In genomic region chr8:45999784-46000705, GRCm38 (mm10) we compare ENCODE assay signal across 8 mouse cellular contexts. TPM values are rescaled to one million over a fixed set of nuclear protein-coding genes. Genes with fewer than 3 reads are reported as not detected.
DNase-seq lines count a peak whose midpoint lies in the region; ATAC-seq and TF ChIP-seq lines count a peak whose summit lies in the region.

No protein-coding gene starts in this region.

- TF ChIP-seq CTCF in Patski (IDR thresholded peaks at IDR 0.05), result no peak

- no peaks in the 10 kb centered on the region for H3K27me3 ChIP-seq in Patski
- no peaks in the 10 kb centered on the region for H3K27me3 ChIP-seq in hindbrain, embryonic 14.5 days (ENCODE audit: control insufficient read depth, insufficient read depth, low read length)

- H3K9ac ChIP-seq in hindbrain, embryonic 14.5 days, result peak overlapping the region; percentile 86

- H3K27ac ChIP-seq in hindbrain, embryonic 14.5 days, result peak overlapping the region; percentile 99

- peak; percentile 96 for ATAC-seq in Patski
- ATAC-seq in hindbrain, embryonic 14.5 days (ENCODE audit: low FRiP score), result peak; percentile 99

- peak; percentile 86 for DNase-seq in Patski (ENCODE audit: low read depth, low spot score)
- peak; percentile 99 to 100 for DNase-seq in cerebellum, postnatal 14 days
- DNase-seq in frontal cortex, postnatal 14 days (ENCODE audit: low spot score in 2 of 2), result peak; percentile 96 to 98
- DNase-seq in hindbrain, embryonic 14.5 days (ENCODE audit: low spot score), result peak; percentile 97
- peak; percentile 99 for DNase-seq in layer of hippocampus, postnatal 36 days
- DNase-seq in lung, postnatal 36 days, result peak; percentile 99
- peak; percentile 99 for DNase-seq in retina, postnatal 1 day
- DNase-seq in urinary bladder, adult 18-20 months (ENCODE audit: low spot score in 2 of 2), result peak; percentile 97 to 99

- H3K4me3 ChIP-seq in hindbrain, embryonic 14.5 days (replicated peaks; ENCODE audit: low read length), result peak overlapping the region; percentile 50

- POLR2A ChIA-PET in Patski (lab: Charles Lee), result interaction anchor here (0.7 to 1.7 kb wide), 2 partner anchors 24 to 119 kb away, joined by 3 to 4 read pairs; partner anchors contain the start of genes 1700029J07Rik and Ufsp2

- in situ Hi-C loops in Patski (cut with MboI; ENCODE audit: low pct_unique_long_range_greater_than_20kb), result no loop called here

- 3% methylated on average over 55 of the region's 55 CpGs for WGBS in hindbrain, embryonic 14.5 days

- peaks cover 11% of the 10 kb centered on the region for H3K4me1 ChIP-seq in hindbrain, embryonic 14.5 days (replicated peaks; ENCODE audit: control insufficient read depth, insufficient read depth, low read length)

- CTCF ChIA-PET in Patski (lab: Charles Lee), result interaction anchor here (1.0 to 1.5 kb wide), 2 partner anchors 11 to 24 kb away, joined by 4 to 6 read pairs; partner anchors contain the start of gene Ufsp2

- peak overlapping the region; percentile 72 for H3K4me2 ChIP-seq in hindbrain, embryonic 14.5 days (replicated peaks)

- H3K9me3 ChIP-seq in hindbrain, embryonic 14.5 days (ENCODE audit: control insufficient read depth, low read length), result no peaks in the 10 kb centered on the region

- peaks cover 26% of the 10 kb centered on the region for H3K36me3 ChIP-seq in hindbrain, embryonic 14.5 days (replicated peaks; ENCODE audit: control insufficient read depth, insufficient read depth)

RNA-seq across cellular contexts. Expression of gene Lrp2bp, which starts 0.9 kb away (rescaled TPM):
- 0.23 TPM for polyA plus RNA-seq in Patski (2021)
- 0.56 and 0.70 TPM in 2 replicates for polyA plus RNA-seq in hindbrain, embryonic 14.5 days (2014; fragmentation: Nextera tagmentation; extraction: Ambion mirVana)
- under 1 TPM; 0.42 to 0.53 TPM for total RNA-seq in layer of hippocampus, postnatal 36 days (2021)

RNA-seq across cellular contexts. Expression of gene Ankrd37, which starts 5.5 kb away (rescaled TPM):
- 14.2 TPM for polyA plus RNA-seq in Patski (2021)
- 30.1 and 31.7 TPM in 2 replicates for polyA plus RNA-seq in hindbrain, embryonic 14.5 days (2014; fragmentation: Nextera tagmentation; extraction: Ambion mirVana)
- total RNA-seq in layer of hippocampus, postnatal 36 days (2021), result 1 to 10 TPM; 6.6 to 7.2 TPM

RNA-seq across cellular contexts. Expression of gene Ufsp2, which starts 24.7 kb away (rescaled TPM):
- 57.3 TPM for polyA plus RNA-seq in Patski (2021)
- polyA plus RNA-seq in hindbrain, embryonic 14.5 days (2014; fragmentation: Nextera tagmentation; extraction: Ambion mirVana), result 56.5 and 63.8 TPM in 2 replicates
- total RNA-seq in layer of hippocampus, postnatal 36 days (2021), result 10 to 100 TPM; 48.8 to 49.1 TPM

RNA-seq across cellular contexts. Expression of gene 1700029J07Rik, which starts 25.0 kb away (rescaled TPM):
- polyA plus RNA-seq in Patski (2021), result 8.1 TPM
- polyA plus RNA-seq in hindbrain, embryonic 14.5 days (2014; fragmentation: Nextera tagmentation; extraction: Ambion mirVana), result 4.6 and 4.7 TPM in 2 replicates
- total RNA-seq in layer of hippocampus, postnatal 36 days (2021), result 1 to 10 TPM; 2.6 to 3.8 TPM

Comparison
In these comparisons a context has a peak if more than half of its experiments do, and no peak if none do; other contexts are left out.
1. Peak in every context shown above with its lines: DNase-seq, ATAC-seq, H3K4me3 ChIP-seq and H3K27ac ChIP-seq.